Mouse (Mus musculus): ENCODE measurements around the gene Thsd4. TPM values are rescaled to one million over a fixed set of nuclear protein-coding genes. Genes with fewer than 3 reads are reported as not detected.

Gene Thsd4
- polyA plus RNA-seq, 1 experiment: 2.6 TPM

- no peak for TF ChIP-seq POLR2A (IDR thresholded peaks at IDR 0.05; ENCODE audit: extremely low read depth, insufficient read depth, low read length)
- TF ChIP-seq CTCF (IDR thresholded peaks at IDR 0.05; ENCODE audit: extremely low read depth, insufficient read depth, low read length): no peak
- no peaks in the 10 kb centered on the region for H3K4me1 ChIP-seq (ENCODE audit: control insufficient read depth, insufficient read depth, low read length)
- H3K4me3 ChIP-seq (ENCODE audit: insufficient read depth, low read length): no peak overlapping the region
- no peak overlapping the region for H3K27ac ChIP-seq (ENCODE audit: insufficient read depth, low read length)
Observed at GRCm38 (mm10) chr9:59952515-59953070, 569.3 kb downstream of the Thsd4 start.

- TF ChIP-seq CTCF (IDR thresholded peaks at IDR 0.05; ENCODE audit: extremely low read depth, insufficient read depth, low read length) (no peak), POLR2A (IDR thresholded peaks at IDR 0.05; ENCODE audit: extremely low read depth, insufficient read depth, low read length) (no peak)
- no peaks in the 10 kb centered on the region for H3K4me1 ChIP-seq (ENCODE audit: control insufficient read depth, insufficient read depth, low read length)
- no peak overlapping the region for H3K27ac ChIP-seq (ENCODE audit: insufficient read depth, low read length)
- no peak overlapping the region for H3K4me3 ChIP-seq (ENCODE audit: insufficient read depth, low read length)
Observed at GRCm38 (mm10) chr9:59951943-59952342, 569.9 kb downstream of the Thsd4 start.

DNA sequence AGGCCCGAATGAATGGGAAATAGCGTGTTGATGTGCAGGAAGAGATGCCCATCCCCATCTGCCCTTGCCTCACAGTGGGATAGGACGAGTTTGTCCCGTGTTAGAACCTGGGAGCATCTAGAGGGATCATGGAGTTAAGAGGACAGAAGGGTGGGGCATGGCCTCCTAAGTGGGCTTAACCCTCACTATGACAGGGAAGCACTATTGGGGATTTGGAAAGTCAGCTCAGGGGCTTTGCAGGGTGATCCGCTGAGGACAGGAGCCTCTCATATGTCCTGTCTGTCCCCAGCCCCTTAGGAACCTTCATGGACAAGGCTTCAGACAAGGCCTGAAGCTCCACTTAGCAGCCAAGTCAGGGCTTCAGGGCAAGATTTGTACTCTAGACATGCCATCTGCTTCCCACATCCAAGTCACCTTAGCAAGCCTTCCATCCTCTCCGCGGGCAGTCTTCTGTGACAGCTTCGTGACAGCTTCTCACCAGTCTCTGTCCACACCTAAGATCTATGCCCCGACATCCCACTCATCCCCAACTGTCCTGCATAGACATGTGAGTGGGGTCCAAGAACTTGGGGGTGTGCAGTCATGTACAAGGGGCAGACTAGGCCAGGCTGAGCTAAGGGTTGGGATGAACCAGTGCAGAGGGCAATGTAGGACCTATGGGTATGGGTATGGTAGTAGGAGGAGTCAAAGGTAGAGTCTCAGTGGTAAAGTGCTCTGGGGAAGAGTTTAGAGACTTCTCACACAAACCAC lies 570.7 kb downstream of the Thsd4 start:
- TF ChIP-seq POLR2A (IDR thresholded peaks at IDR 0.05; ENCODE audit: extremely low read depth, insufficient read depth, low read length) (no peak), CTCF (IDR thresholded peaks at IDR 0.05; ENCODE audit: extremely low read depth, insufficient read depth, low read length) (no peak)
- Histone ChIP-seq H3K4me3 (ENCODE audit: insufficient read depth, low read length) (no peak overlapping the region), H3K27ac (ENCODE audit: insufficient read depth, low read length) (no peak overlapping the region), H3K4me1 (ENCODE audit: control insufficient read depth, insufficient read depth, low read length) (no peaks in the 10 kb centered on the region)

- no peak overlapping the region for H3K27ac ChIP-seq (ENCODE audit: insufficient read depth, low read length)
- H3K4me3 ChIP-seq (ENCODE audit: insufficient read depth, low read length): no peak overlapping the region
- H3K4me1 ChIP-seq (ENCODE audit: control insufficient read depth, insufficient read depth, low read length): no peaks in the 10 kb centered on the region
- no peak for TF ChIP-seq CTCF (IDR thresholded peaks at IDR 0.05; ENCODE audit: extremely low read depth, insufficient read depth, low read length)
- no peak for TF ChIP-seq POLR2A (IDR thresholded peaks at IDR 0.05; ENCODE audit: extremely low read depth, insufficient read depth, low read length)
Observed at GRCm38 (mm10) chr9:59949981-59950380, 571.9 kb downstream of the Thsd4 start.

DNA sequence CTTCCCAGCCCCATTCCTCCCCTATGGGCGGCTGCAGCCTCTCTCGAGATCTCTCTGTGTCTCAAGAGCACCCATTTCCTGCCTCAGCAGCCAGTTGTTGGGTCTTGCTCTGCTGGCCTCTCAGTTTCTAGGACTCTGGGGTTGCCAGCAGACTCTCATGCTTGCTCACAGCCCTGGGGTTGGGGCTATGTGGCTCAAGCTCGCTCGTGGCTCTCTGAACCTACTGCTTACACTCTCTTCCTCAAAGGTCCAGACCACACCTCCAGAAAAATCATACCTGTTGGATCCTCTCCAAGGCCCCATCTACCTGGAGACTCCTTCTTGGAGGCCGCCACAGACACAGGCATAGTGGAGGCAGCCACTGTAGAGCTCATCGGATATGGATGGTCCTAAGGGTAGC lies 572.3 kb downstream of the Thsd4 start:
- no peaks in the 10 kb centered on the region for H3K4me1 ChIP-seq (ENCODE audit: control insufficient read depth, insufficient read depth, low read length)

DNA sequence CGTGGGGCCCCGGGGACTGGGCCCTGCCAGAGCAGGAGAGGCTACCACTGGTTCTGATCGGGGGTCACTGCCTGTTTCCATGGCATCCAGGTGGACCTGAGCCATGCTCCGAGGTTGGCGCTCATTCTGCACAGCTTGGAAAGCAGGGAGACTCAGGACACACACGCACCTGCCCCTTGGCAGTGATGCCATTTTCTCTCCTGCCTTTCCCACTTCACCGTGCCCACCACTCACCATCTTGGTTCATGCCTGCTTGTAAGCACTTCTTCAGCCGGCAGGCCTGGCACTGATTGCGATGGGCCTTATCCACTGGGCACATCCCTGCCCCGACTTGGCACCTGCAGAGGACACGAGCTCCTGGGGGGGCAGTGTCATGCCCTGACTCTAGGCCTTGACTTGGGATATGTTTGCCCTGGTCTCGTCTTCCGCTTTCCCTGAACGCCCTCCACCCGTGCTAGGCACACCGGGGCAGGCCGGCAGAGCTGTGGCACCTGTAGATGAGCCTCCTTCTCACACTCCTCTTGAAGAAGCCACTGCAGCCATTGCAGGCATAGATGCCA lies 573.1 kb downstream of the Thsd4 start:
- H3K4me1 ChIP-seq (ENCODE audit: control insufficient read depth, insufficient read depth, low read length): no peaks in the 10 kb centered on the region
- no peak overlapping the region for H3K4me3 ChIP-seq (ENCODE audit: insufficient read depth, low read length)
- H3K27ac ChIP-seq (ENCODE audit: insufficient read depth, low read length): no peak overlapping the region
- TF ChIP-seq CTCF (IDR thresholded peaks at IDR 0.05; ENCODE audit: extremely low read depth, insufficient read depth, low read length): no peak
- no peak for TF ChIP-seq POLR2A (IDR thresholded peaks at IDR 0.05; ENCODE audit: extremely low read depth, insufficient read depth, low read length)

More for the DNA sequence above, 572.3 kb downstream of the Thsd4 start:
- Histone ChIP-seq H3K4me3 (ENCODE audit: insufficient read depth, low read length) (no peak overlapping the region), H3K27ac (ENCODE audit: insufficient read depth, low read length) (no peak overlapping the region)
- TF ChIP-seq CTCF (IDR thresholded peaks at IDR 0.05; ENCODE audit: extremely low read depth, insufficient read depth, low read length): no peak
- no peak for TF ChIP-seq POLR2A (IDR thresholded peaks at IDR 0.05; ENCODE audit: extremely low read depth, insufficient read depth, low read length)

DNA sequence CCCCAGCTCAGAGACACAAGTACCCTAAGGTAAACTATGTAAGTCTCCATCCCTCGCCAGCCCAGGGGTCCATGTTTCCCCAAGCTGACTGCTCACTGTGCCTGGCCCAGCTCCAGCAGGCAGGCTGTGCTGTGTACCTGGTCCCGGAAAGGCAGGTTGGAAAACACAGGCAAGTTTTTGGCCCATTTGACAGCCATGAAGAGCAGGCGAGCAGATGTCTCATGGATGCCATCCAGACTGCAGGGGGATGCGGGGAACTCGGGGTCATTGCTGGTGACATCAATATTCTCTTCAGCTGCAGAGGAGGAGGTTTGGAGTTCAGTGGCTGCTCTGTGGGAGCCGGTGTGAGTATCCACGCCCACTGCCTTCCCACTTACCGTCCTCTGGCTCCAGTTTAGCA lies 573.6 kb downstream of the Thsd4 start:
- TF ChIP-seq POLR2A (IDR thresholded peaks at IDR 0.05; ENCODE audit: extremely low read depth, insufficient read depth, low read length) (no peak), CTCF (IDR thresholded peaks at IDR 0.05; ENCODE audit: extremely low read depth, insufficient read depth, low read length) (no peak)
- Histone ChIP-seq H3K27ac (ENCODE audit: insufficient read depth, low read length) (no peak overlapping the region), H3K4me1 (ENCODE audit: control insufficient read depth, insufficient read depth, low read length) (no peaks in the 10 kb centered on the region), H3K4me3 (ENCODE audit: insufficient read depth, low read length) (no peak overlapping the region)

GRCm38 (mm10) chr9:59947271-59947670 lies 574.6 kb downstream of the Thsd4 start:
- Histone ChIP-seq H3K27ac (ENCODE audit: insufficient read depth, low read length) (no peak overlapping the region), H3K4me1 (ENCODE audit: control insufficient read depth, insufficient read depth, low read length) (no peaks in the 10 kb centered on the region), H3K4me3 (ENCODE audit: insufficient read depth, low read length) (no peak overlapping the region)
- TF ChIP-seq POLR2A (IDR thresholded peaks at IDR 0.05; ENCODE audit: extremely low read depth, insufficient read depth, low read length) (no peak), CTCF (IDR thresholded peaks at IDR 0.05; ENCODE audit: extremely low read depth, insufficient read depth, low read length) (no peak)

DNA sequence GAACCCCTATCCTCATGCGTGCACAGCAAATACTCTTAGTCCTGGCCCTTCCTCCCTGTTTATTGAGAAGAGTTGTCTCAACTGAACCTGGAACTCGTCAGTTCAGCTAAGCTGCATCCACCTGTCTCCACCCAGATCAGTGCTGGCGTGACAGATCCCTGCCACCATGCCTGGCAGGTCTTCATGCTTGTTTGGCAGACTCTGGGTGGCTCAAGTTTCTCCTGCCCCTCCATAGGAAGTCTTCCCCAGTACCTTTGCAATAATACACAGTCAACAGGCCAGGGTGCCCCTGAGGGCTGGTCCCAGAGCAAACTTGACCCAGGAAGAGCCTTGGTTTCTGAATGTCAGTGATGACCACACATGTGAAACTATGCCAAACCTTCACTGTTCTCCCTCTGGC lies 576.6 kb downstream of the Thsd4 start:
- H3K4me1 ChIP-seq (ENCODE audit: control insufficient read depth, insufficient read depth, low read length): no peaks in the 10 kb centered on the region
- H3K4me3 ChIP-seq (ENCODE audit: insufficient read depth, low read length): no peak overlapping the region
- no peak for TF ChIP-seq CTCF (IDR thresholded peaks at IDR 0.05; ENCODE audit: extremely low read depth, insufficient read depth, low read length)
- no peak for TF ChIP-seq POLR2A (IDR thresholded peaks at IDR 0.05; ENCODE audit: extremely low read depth, insufficient read depth, low read length)

DNA sequence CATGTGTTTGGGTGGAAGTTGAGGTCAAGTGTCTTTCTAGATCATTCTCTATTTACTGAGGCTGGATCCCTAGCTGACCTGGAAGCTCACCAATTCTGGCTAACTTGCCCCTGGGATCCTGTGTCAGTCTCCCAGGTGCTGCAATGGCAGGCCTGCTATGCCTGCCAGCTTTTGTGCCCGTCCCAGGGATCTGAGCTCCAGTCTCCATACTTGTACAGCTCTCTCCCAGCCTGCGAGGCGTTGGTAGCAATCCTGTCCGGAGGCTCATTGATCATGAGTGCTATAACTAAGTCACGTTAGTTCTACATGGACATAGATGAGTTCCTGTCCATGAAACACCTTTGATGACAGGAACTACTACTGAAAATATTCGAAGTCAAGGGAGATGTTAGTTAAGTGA lies 578.0 kb downstream of the Thsd4 start:
- Histone ChIP-seq H3K4me1 (ENCODE audit: control insufficient read depth, insufficient read depth, low read length) (no peaks in the 10 kb centered on the region), H3K4me3 (ENCODE audit: insufficient read depth, low read length) (no peak overlapping the region), H3K27ac (ENCODE audit: insufficient read depth, low read length) (no peak overlapping the region)
- TF ChIP-seq CTCF (IDR thresholded peaks at IDR 0.05; ENCODE audit: extremely low read depth, insufficient read depth, low read length) (no peak), POLR2A (IDR thresholded peaks at IDR 0.05; ENCODE audit: extremely low read depth, insufficient read depth, low read length) (no peak)

More for the DNA sequence above, 576.6 kb downstream of the Thsd4 start:
- H3K27ac ChIP-seq (ENCODE audit: insufficient read depth, low read length): no peak overlapping the region

Measured in cortical plate, adult 2 months (tissue).